Mouse (Mus musculus) bone marrow, adult 2 months (tissue): ENCODE results near the gene Pcdh15. TPM values are rescaled to one million over a fixed set of nuclear protein-coding genes. Genes with fewer than 3 reads are reported as not detected.

Experiments used
- H3K27ac ChIP-seq: fragments of 200-500 bp; 2 replicates; pipeline ENCODE4 v1.5.1; 2012; ENCODE audit warnings: low read depth, mild to moderate bottlenecking, control low read depth, inconsistent platforms, low read length; ENCODE audit not compliant: control insufficient read depth, poor library complexity, insufficient read depth
- H3K4me1 ChIP-seq: fragments of 200-500 bp; 2 replicates; pipeline ENCODE4 v1.6.1; 2011; ENCODE audit warnings: low read length; ENCODE audit not compliant: control insufficient read depth, insufficient read depth
- H3K4me3 ChIP-seq: fragments of 200-500 bp; replicated peaks from 2 replicates; pipeline ENCODE3; 2011; ENCODE audit warnings: mild to moderate bottlenecking, low read depth, low read length, control low read depth; ENCODE audit not compliant: control insufficient read depth
- CTCF ChIP-seq: fragments of 200-500 bp; IDR thresholded peaks from 2 replicates; pipeline ENCODE4 v1.5.1; 2011; ENCODE audit warnings: low read length, control low read depth; ENCODE audit not compliant: control insufficient read depth, insufficient read depth
- POLR2A ChIP-seq: fragments of 200-500 bp; IDR thresholded peaks from 2 replicates; pipeline ENCODE4 v1.6.1; 2011; ENCODE audit warnings: low read depth, mild to moderate bottlenecking, control low read depth, low read length, borderline replicate concordance; ENCODE audit not compliant: control insufficient read depth
- WGBS: fragments of 180-500 bp; shearing (Covaris S2); methylation state at CpG from one replicate; pipeline ENCODE4 v1.1.7; 2018; 5-methylcytosine and 5-hydroxymethylcytosine counted together
- polyA plus RNA-seq: library from polyadenylated mRNA; stranded (reverse); fragments of >200 nt; gene quantifications from 2 replicates; pipeline ENCODE4 v1.2.4, GENCODE M21; 2011; ENCODE audit warnings: low replicate concordance; ENCODE audit not compliant: missing spikeins, insufficient read depth, insufficient read length

Pcdh15 gene
- polyA plus RNA-seq, 1 experiment = 0.47 TPM

- H3K4me1 ChIP-seq = no peaks in the 10 kb centered on the region
- TF ChIP-seq POLR2A (no peak), CTCF (no peak)
- H3K4me3 ChIP-seq = no peak overlapping the region
- H3K27ac ChIP-seq = no peak overlapping the region
Measured at GRCm38 (mm10) chr10:73931185-73931584, 832.0 kb downstream of the Pcdh15 start.

- 86% methylated on average over 4 of the region's 4 CpGs for WGBS
- TF ChIP-seq POLR2A (no peak), CTCF (no peak)
- Histone ChIP-seq H3K4me3 (no peak overlapping the region), H3K4me1 (no peaks in the 10 kb centered on the region), H3K27ac (no peak overlapping the region)
Measured at GRCm38 (mm10) chr10:73931996-73932679, 833.0 kb downstream of the Pcdh15 start.

- TF ChIP-seq CTCF (no peak), POLR2A (no peak)
- Histone ChIP-seq H3K4me1 (no peaks in the 10 kb centered on the region), H3K27ac (no peak overlapping the region), H3K4me3 (no peak overlapping the region)
- WGBS = 61% methylated on average over 5 of the region's 5 CpGs
Measured at GRCm38 (mm10) chr10:73936121-73936520, 837.0 kb downstream of the Pcdh15 start.

GRCm38 (mm10) chr10:73938989-73939388 is 839.8 kb downstream of the Pcdh15 start:
- TF ChIP-seq POLR2A (no peak), CTCF (no peak)
- Histone ChIP-seq H3K4me3 (no peak overlapping the region), H3K27ac (no peak overlapping the region), H3K4me1 (no peaks in the 10 kb centered on the region)
- 72% methylated on average over 3 of the region's 3 CpGs for WGBS

GRCm38 (mm10) chr10:73947799-73948198 is 848.7 kb downstream of the Pcdh15 start:
- H3K27ac ChIP-seq = no peak overlapping the region
- H3K4me1 ChIP-seq = no peaks in the 10 kb centered on the region
- H3K4me3 ChIP-seq = no peak overlapping the region
- WGBS = 75% methylated on average over 2 of the region's 2 CpGs
- no peak for TF ChIP-seq POLR2A
- no peak for TF ChIP-seq CTCF

GRCm38 (mm10) chr10:73953362-73953761 is 854.2 kb downstream of the Pcdh15 start:
- 69% methylated on average over 4 of the region's 4 CpGs for WGBS
- H3K27ac ChIP-seq = no peak overlapping the region
- H3K4me1 ChIP-seq = no peaks in the 10 kb centered on the region
- no peak for TF ChIP-seq CTCF
- no peak for TF ChIP-seq POLR2A
- H3K4me3 ChIP-seq = no peak overlapping the region

- Histone ChIP-seq H3K4me3 (no peak overlapping the region), H3K4me1 (no peaks in the 10 kb centered on the region), H3K27ac (no peak overlapping the region)
- TF ChIP-seq CTCF = no peak
- TF ChIP-seq POLR2A = no peak
- WGBS = 80% methylated on average over 5 of the region's 5 CpGs
Measured at GRCm38 (mm10) chr10:73984057-73984456, 884.9 kb downstream of the Pcdh15 start.

GRCm38 (mm10) chr10:74008836-74009235 is 909.7 kb downstream of the Pcdh15 start:
- TF ChIP-seq POLR2A (no peak), CTCF (no peak)
- 33% methylated on average over 1 of the region's 1 CpGs for WGBS
- H3K4me1 ChIP-seq = no peaks in the 10 kb centered on the region

GRCm38 (mm10) chr10:74023091-74023490 is 923.9 kb downstream of the Pcdh15 start:
- H3K4me1 ChIP-seq = no peaks in the 10 kb centered on the region
- no peak overlapping the region for H3K4me3 ChIP-seq
- no peak overlapping the region for H3K27ac ChIP-seq
- 64% methylated on average over 1 of the region's 1 CpGs for WGBS
- no peak for TF ChIP-seq CTCF
- TF ChIP-seq POLR2A = no peak

More at GRCm38 (mm10) chr10:74008836-74009235, 909.7 kb downstream of the Pcdh15 start:
- Histone ChIP-seq H3K4me3 (no peak overlapping the region), H3K27ac (no peak overlapping the region)
